Mouse (Mus musculus): ENCODE results near the gene Mtmr4. TPM values are rescaled to one million over a fixed set of nuclear protein-coding genes. Genes with fewer than 3 reads are reported as not detected.

The Mtmr4 gene
- 25.6 and 26.5 TPM in 2 replicates for polyA plus RNA-seq (2015; fragmentation: Nextera tagmentation; extraction: Ambion mirVana)

GRCm38 (mm10) chr11:87591526-87592353 lies at the start of gene Mtmr4:
TSS of gene Mtmr4 (plus strand) at chr11:87592162.
- Histone ChIP-seq H3K27me3 (replicated peaks) (no peaks in the 10 kb centered on the region), H3K9ac (peak within 1 kb of the TSS; percentile 87), H3K9me3 (no peaks in the 10 kb centered on the region), H3K4me2 (peak within 1 kb of the TSS; percentile 85), H3K36me3 (no peaks in the 10 kb centered on the region), H3K4me1 (peaks cover 56% of the 10 kb centered on the region), H3K4me3 (replicated peaks) (peak within 1 kb of the TSS; percentile 76), H3K27ac (peak within 1 kb of the TSS; percentile 96)
- WGBS = under 1% methylated on average over 61 of the region's 61 CpGs
- ATAC-seq (ENCODE audit: insufficient read depth, low FRiP score, low read depth) = peak; percentile 97

DNA sequence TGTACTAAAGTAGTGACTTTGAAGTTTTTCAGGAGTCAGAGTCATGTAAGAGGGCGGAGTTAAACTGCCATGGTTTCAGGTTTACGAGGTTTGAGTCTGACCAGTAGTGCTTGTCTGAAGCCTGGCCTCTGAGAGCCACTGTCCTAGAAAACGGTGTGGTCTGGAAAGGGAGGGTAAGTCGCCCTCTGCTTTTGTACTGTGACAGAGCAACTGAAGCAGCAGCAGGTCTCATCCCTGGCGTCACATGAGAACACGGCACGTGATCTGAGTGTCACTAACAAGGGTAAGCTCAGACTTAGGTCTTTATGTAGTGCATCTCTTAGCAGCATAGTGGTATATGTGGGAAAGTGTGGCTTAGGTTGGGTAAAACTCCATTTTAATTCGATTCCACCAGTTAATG lies 49.7 kb upstream of the Mtmr4 start:
- Histone ChIP-seq H3K4me3 (replicated peaks) (no peak overlapping the region), H3K27me3 (replicated peaks) (no peaks in the 10 kb centered on the region), H3K9ac (no peak overlapping the region), H3K36me3 (no peaks in the 10 kb centered on the region), H3K4me2 (no peak overlapping the region), H3K27ac (no peak overlapping the region), H3K9me3 (no peaks in the 10 kb centered on the region), H3K4me1 (no peaks in the 10 kb centered on the region)
- ATAC-seq (ENCODE audit: insufficient read depth, low FRiP score, low read depth) = no peak
- WGBS = 36% methylated on average over 8 of the region's 8 CpGs

GRCm38 (mm10) chr11:87542906-87543305 lies 49.1 kb upstream of the Mtmr4 start:
- Histone ChIP-seq H3K4me1 (no peaks in the 10 kb centered on the region), H3K27ac (no peak overlapping the region), H3K36me3 (no peaks in the 10 kb centered on the region), H3K4me3 (replicated peaks) (no peak overlapping the region), H3K27me3 (replicated peaks) (no peaks in the 10 kb centered on the region), H3K9me3 (no peaks in the 10 kb centered on the region), H3K4me2 (no peak overlapping the region), H3K9ac (no peak overlapping the region)
- ATAC-seq (ENCODE audit: insufficient read depth, low FRiP score, low read depth) = no peak
- WGBS = 55% methylated on average over 3 of the region's 3 CpGs

DNA sequence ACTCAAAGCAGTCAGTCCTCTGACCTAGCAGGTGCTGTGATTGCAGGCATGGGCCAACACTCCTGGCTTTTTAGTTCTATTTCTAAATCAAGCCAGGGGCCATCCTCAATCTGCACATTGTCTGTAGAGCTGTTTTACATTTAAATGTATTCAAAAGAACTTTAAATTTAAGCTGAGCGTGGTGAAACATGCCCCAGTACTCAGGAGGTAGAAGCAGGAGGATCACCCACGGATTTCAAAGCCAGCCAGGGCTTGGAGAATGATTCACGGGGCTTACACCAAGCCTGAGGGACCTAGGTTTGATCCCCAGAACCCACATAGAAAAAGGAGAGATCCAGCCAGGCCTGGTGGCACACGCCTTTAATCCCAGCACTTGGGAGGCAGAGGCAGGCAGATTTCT lies 38.6 kb upstream of the Mtmr4 start:
- H3K27ac ChIP-seq = no peak overlapping the region
- no peaks in the 10 kb centered on the region for H3K36me3 ChIP-seq
- 84% methylated on average over 4 of the region's 4 CpGs for WGBS
- no peak overlapping the region for H3K4me3 ChIP-seq (replicated peaks)
- no peaks in the 10 kb centered on the region for H3K27me3 ChIP-seq (replicated peaks)
- no peak overlapping the region for H3K4me2 ChIP-seq
- no peaks in the 10 kb centered on the region for H3K9me3 ChIP-seq
- no peak overlapping the region for H3K9ac ChIP-seq
- no peak for ATAC-seq (ENCODE audit: insufficient read depth, low FRiP score, low read depth)
- peaks cover 14% of the 10 kb centered on the region for H3K4me1 ChIP-seq

DNA sequence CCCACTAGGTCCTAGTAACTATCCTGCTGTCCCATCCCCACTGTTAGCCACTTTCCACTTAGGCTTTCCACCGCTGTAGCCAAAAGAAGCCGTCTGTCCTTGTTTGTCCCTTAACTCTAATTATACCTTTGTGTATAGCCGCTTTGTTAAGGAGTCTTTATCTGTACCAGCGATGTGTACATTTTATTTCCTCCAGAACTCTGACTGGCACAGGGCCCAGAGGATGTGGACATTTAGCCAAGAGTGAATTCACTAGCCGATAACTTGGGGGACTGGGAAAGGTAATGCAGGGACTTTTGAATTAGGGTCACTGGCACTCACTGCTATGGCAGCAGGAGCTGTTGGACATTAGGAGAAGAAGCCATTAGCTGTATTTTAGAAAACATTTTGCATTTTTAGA lies 37.6 kb upstream of the Mtmr4 start:
- H3K27me3 ChIP-seq (replicated peaks) = no peaks in the 10 kb centered on the region
- H3K27ac ChIP-seq = no peak overlapping the region
- H3K36me3 ChIP-seq = no peaks in the 10 kb centered on the region
- H3K4me2 ChIP-seq = no peak overlapping the region
- 0 out of 2 replicates have a peak, but pooled peaks have one; percentile 10 for ATAC-seq (ENCODE audit: insufficient read depth, low FRiP score, low read depth)
- H3K9me3 ChIP-seq = no peaks in the 10 kb centered on the region
- H3K4me3 ChIP-seq (replicated peaks) = no peak overlapping the region
- H3K9ac ChIP-seq = no peak overlapping the region
- peaks cover 14% of the 10 kb centered on the region for H3K4me1 ChIP-seq
- 27% methylated on average over 5 of the region's 5 CpGs for WGBS

- WGBS = 21% methylated on average over 2 of the region's 2 CpGs
- no peak overlapping the region for H3K27ac ChIP-seq
Measured at GRCm38 (mm10) chr11:87555106-87555703, 36.8 kb upstream of the Mtmr4 start.

DNA sequence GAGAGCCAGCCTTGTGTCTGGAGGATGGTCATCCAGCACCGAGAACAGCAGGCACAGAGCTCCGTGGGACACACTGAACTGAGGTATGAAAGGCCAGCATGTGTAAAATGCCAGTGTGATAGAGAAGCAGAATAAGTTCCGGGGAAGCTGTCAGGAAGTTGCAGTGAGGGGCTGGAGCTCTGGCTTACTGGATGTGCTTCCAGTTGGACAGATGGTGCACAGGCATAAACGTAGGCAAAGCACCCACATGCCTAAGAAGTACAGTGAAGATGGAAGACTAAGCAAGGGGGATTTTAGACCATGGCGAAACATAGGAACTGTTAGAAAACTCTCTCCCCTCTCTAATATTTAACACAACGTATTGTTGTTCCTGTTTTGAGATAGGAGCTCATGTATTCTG lies 30.8 kb upstream of the Mtmr4 start:
- 70% methylated on average over 6 of the region's 6 CpGs for WGBS
- H3K9me3 ChIP-seq = no peaks in the 10 kb centered on the region

More at GRCm38 (mm10) chr11:87555106-87555703, 36.8 kb upstream of the Mtmr4 start:
- ATAC-seq (ENCODE audit: insufficient read depth, low FRiP score, low read depth) = no peak
- H3K9me3 ChIP-seq = no peaks in the 10 kb centered on the region
- H3K4me1 ChIP-seq = peaks cover 14% of the 10 kb centered on the region
- H3K9ac ChIP-seq = no peak overlapping the region
- H3K4me2 ChIP-seq = no peak overlapping the region
- H3K36me3 ChIP-seq = no peaks in the 10 kb centered on the region
- no peaks in the 10 kb centered on the region for H3K27me3 ChIP-seq (replicated peaks)
- no peak overlapping the region for H3K4me3 ChIP-seq (replicated peaks)

GRCm38 (mm10) chr11:87566501-87566900 lies 25.5 kb upstream of the Mtmr4 start, which contains the start of gene Gm11492:
TSS of gene Gm11492 (plus strand) at chr11:87566653.
- H3K9me3 ChIP-seq = no peaks in the 10 kb centered on the region
- H3K36me3 ChIP-seq = no peaks in the 10 kb centered on the region
- no peak within 1 kb of the TSS for H3K4me3 ChIP-seq (replicated peaks)
- 59% methylated on average over 3 of the region's 3 CpGs for WGBS
- ATAC-seq (ENCODE audit: insufficient read depth, low FRiP score, low read depth) = no peak
- no peak within 1 kb of the TSS for H3K27ac ChIP-seq
- H3K9ac ChIP-seq = no peak within 1 kb of the TSS
- no peak within 1 kb of the TSS for H3K4me2 ChIP-seq
- H3K4me1 ChIP-seq = no peaks in the 10 kb centered on the region
- H3K27me3 ChIP-seq (replicated peaks) = no peaks in the 10 kb centered on the region

More for the DNA sequence above, 30.8 kb upstream of the Mtmr4 start:
- no peak for ATAC-seq (ENCODE audit: insufficient read depth, low FRiP score, low read depth)
- no peaks in the 10 kb centered on the region for H3K27me3 ChIP-seq (replicated peaks)
- H3K9ac ChIP-seq = no peak overlapping the region
- H3K4me1 ChIP-seq = no peaks in the 10 kb centered on the region
- H3K4me2 ChIP-seq = no peak overlapping the region
- no peak overlapping the region for H3K27ac ChIP-seq
- H3K4me3 ChIP-seq (replicated peaks) = no peak overlapping the region
- H3K36me3 ChIP-seq = no peaks in the 10 kb centered on the region

GRCm38 (mm10) chr11:87568255-87568953 lies 23.6 kb upstream of the Mtmr4 start, which contains the start of gene Sept4:
TSS of gene Sept4 (plus strand) at chr11:87568903.
- no peaks in the 10 kb centered on the region for H3K36me3 ChIP-seq
- no peaks in the 10 kb centered on the region for H3K4me1 ChIP-seq
- no peak within 1 kb of the TSS for H3K27ac ChIP-seq
- no peaks in the 10 kb centered on the region for H3K9me3 ChIP-seq
- ATAC-seq (ENCODE audit: insufficient read depth, low FRiP score, low read depth) = no peak
- no peaks in the 10 kb centered on the region for H3K27me3 ChIP-seq (replicated peaks)
- H3K4me3 ChIP-seq (replicated peaks) = no peak within 1 kb of the TSS
- H3K9ac ChIP-seq = no peak within 1 kb of the TSS
- no peak within 1 kb of the TSS for H3K4me2 ChIP-seq
- WGBS = 80% methylated on average over 7 of the region's 7 CpGs

DNA sequence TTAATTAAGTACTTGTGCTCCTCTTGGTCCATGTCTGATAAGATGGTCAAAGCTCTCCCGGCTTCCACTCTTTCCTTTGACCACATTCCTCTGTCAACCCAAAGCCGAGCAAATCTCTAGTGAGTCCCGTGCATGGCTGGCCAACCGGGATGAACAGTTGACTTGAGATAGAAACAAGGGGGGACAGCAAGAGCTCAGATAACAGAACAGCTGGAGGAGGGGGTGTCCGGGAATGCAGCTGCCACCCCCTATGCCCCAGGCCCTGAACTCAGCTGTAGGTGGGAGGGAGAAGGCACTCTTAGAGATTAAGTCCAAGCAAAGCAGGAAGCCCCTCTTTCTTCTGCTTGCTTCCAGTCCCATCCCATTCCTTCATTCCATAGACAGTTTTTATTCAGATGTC lies 21.2 kb upstream of the Mtmr4 start:
- Histone ChIP-seq H3K4me2 (no peak overlapping the region), H3K4me1 (no peaks in the 10 kb centered on the region), H3K9ac (no peak overlapping the region), H3K9me3 (no peaks in the 10 kb centered on the region), H3K4me3 (replicated peaks) (no peak overlapping the region), H3K27ac (no peak overlapping the region), H3K27me3 (replicated peaks) (no peaks in the 10 kb centered on the region; the same call in 1 of the 2 replicates), H3K36me3 (no peaks in the 10 kb centered on the region)
- ATAC-seq (ENCODE audit: insufficient read depth, low FRiP score, low read depth) = no peak
- WGBS = 63% methylated on average over 5 of the region's 5 CpGs

DNA sequence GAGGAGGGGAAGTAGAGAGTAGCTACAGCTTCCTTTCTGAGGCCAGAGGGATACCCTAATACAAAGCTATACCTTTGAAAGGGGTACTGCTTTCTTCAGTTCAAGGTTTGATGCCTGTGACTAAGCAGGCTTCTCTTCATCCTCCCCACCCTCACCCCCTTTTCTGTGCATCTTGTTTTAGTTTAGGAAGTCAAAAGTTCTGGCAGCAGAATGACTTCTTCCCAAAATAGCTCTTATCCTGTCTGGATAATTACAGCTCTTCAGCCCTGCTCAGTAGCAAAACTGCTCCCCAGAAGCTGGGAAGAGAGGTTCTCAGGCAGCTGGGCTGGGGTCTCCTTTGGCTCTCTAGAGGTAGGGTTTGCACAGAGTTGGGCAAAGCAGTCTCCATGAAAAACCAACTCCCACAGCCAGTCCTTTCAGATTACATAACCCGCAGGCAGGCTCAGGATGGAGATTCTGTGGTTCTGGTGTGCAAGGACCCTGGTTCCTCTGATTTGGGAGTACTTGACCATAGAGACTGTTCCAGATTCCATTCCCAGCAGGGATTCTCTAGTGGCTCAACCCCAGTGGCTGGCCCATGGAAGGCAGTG lies 20.5 kb upstream of the Mtmr4 start:
- whole genome bisulfite sequencing = 90% methylated on average over 1 of the region's 1 CpGs
- H3K4me3 ChIP-seq (replicated peaks) = no peak overlapping the region
- no peak overlapping the region for H3K27ac ChIP-seq
- no peaks in the 10 kb centered on the region for H3K36me3 ChIP-seq
- no peaks in the 10 kb centered on the region for H3K9me3 ChIP-seq
- ATAC-seq (ENCODE audit: insufficient read depth, low FRiP score, low read depth) = no peak
- no peaks in the 10 kb centered on the region for H3K4me1 ChIP-seq
- H3K4me2 ChIP-seq = no peak overlapping the region
- no peaks in the 10 kb centered on the region; the same call in 1 of the 2 replicates for H3K27me3 ChIP-seq (replicated peaks)
- H3K9ac ChIP-seq = no peak overlapping the region
